Mouse (Mus musculus): Measurements from ENCODE around the gene Poc1a. TPM values are rescaled to one million over a fixed set of nuclear protein-coding genes. Genes with fewer than 3 reads are reported as not detected.

Gene Poc1a
- polyA plus RNA-seq, 1 experiment from 2014 or later, result 22.2 TPM

- Histone ChIP-seq H3K4me3 (replicated peaks; ENCODE audit: low read length) (no peak overlapping the region), H3K4me1 (ENCODE audit: control insufficient read depth, insufficient read depth, low read length) (peaks cover 19% of the 10 kb centered on the region), H3K9ac (ENCODE audit: low read length) (no peak overlapping the region), H3K27me3 (ENCODE audit: control insufficient read depth, insufficient read depth, low read length) (no peaks in the 10 kb centered on the region), H3K4me2 (ENCODE audit: low read depth, low read length) (no peak overlapping the region), H3K36me3 (ENCODE audit: control insufficient read depth, insufficient read depth, low read length) (no peaks in the 10 kb centered on the region), H3K9me3 (replicated peaks; ENCODE audit: control insufficient read depth, low read length) (no peaks in the 10 kb centered on the region), H3K27ac (ENCODE audit: low read length) (no peak overlapping the region)
- ATAC-seq (ENCODE audit: insufficient read depth, low FRiP score), result peak; percentile 62; the same call in 1 of the 2 replicates
- 13% methylated on average over 2 of the region's 2 CpGs for WGBS
Measured at GRCm38 (mm10) chr9:106269879-106270278, 11.0 kb upstream of the Poc1a start.

DNA sequence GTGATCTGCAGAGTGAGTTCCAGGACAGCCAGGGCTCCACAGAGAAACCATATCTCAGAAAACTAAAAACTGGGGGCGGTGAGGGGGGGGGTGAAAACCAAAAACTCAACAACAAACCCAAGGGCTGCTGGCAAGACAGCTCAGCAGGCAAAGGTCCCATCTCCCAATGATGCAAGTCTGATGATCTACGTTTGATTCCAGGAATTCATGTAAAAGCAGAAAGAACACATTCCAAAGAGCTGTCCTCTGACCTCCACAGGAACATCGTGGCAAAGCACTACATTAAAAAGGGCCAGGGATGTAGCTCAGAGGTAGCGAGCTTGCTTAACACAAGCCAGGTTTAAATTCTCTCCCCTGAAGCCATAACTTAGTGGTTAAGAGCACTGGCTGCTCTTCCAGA lies 10.2 kb upstream of the Poc1a start:
- Histone ChIP-seq H3K36me3 (ENCODE audit: control insufficient read depth, insufficient read depth, low read length) (no peaks in the 10 kb centered on the region), H3K4me2 (ENCODE audit: low read depth, low read length) (no peak overlapping the region), H3K4me3 (replicated peaks; ENCODE audit: low read length) (no peak overlapping the region), H3K4me1 (ENCODE audit: control insufficient read depth, insufficient read depth, low read length) (peaks cover 18% of the 10 kb centered on the region), H3K27ac (ENCODE audit: low read length) (no peak overlapping the region), H3K9ac (ENCODE audit: low read length) (no peak overlapping the region), H3K27me3 (ENCODE audit: control insufficient read depth, insufficient read depth, low read length) (no peaks in the 10 kb centered on the region), H3K9me3 (replicated peaks; ENCODE audit: control insufficient read depth, low read length) (no peaks in the 10 kb centered on the region)
- ATAC-seq (ENCODE audit: insufficient read depth, low FRiP score), result no peak
- 72% methylated on average over 4 of the region's 4 CpGs for WGBS

- Histone ChIP-seq H3K36me3 (ENCODE audit: control insufficient read depth, insufficient read depth, low read length) (no peaks in the 10 kb centered on the region), H3K9me3 (replicated peaks; ENCODE audit: control insufficient read depth, low read length) (no peaks in the 10 kb centered on the region), H3K4me3 (replicated peaks; ENCODE audit: low read length) (no peak overlapping the region), H3K9ac (ENCODE audit: low read length) (no peak overlapping the region), H3K4me2 (ENCODE audit: low read depth, low read length) (no peak overlapping the region), H3K4me1 (ENCODE audit: control insufficient read depth, insufficient read depth, low read length) (peaks cover 17% of the 10 kb centered on the region), H3K27ac (ENCODE audit: low read length) (no peak overlapping the region), H3K27me3 (ENCODE audit: control insufficient read depth, insufficient read depth, low read length) (no peaks in the 10 kb centered on the region)
- 98% methylated on average over 1 of the region's 1 CpGs for WGBS
- no peak for ATAC-seq (ENCODE audit: insufficient read depth, low FRiP score)
Measured at GRCm38 (mm10) chr9:106272288-106272687, 8.6 kb upstream of the Poc1a start.

- Histone ChIP-seq H3K27ac (ENCODE audit: low read length) (no peak overlapping the region), H3K4me2 (ENCODE audit: low read depth, low read length) (no peak overlapping the region), H3K4me3 (replicated peaks; ENCODE audit: low read length) (no peak overlapping the region), H3K36me3 (ENCODE audit: control insufficient read depth, insufficient read depth, low read length) (no peaks in the 10 kb centered on the region), H3K4me1 (ENCODE audit: control insufficient read depth, insufficient read depth, low read length) (peaks cover 17% of the 10 kb centered on the region), H3K9me3 (replicated peaks; ENCODE audit: control insufficient read depth, low read length) (no peaks in the 10 kb centered on the region), H3K27me3 (ENCODE audit: control insufficient read depth, insufficient read depth, low read length) (no peaks in the 10 kb centered on the region), H3K9ac (ENCODE audit: low read length) (no peak overlapping the region)
- WGBS, result 86% methylated on average over 12 of the region's 12 CpGs
- ATAC-seq (ENCODE audit: insufficient read depth, low FRiP score), result no peak
Measured at GRCm38 (mm10) chr9:106273276-106273675, 7.6 kb upstream of the Poc1a start.

DNA sequence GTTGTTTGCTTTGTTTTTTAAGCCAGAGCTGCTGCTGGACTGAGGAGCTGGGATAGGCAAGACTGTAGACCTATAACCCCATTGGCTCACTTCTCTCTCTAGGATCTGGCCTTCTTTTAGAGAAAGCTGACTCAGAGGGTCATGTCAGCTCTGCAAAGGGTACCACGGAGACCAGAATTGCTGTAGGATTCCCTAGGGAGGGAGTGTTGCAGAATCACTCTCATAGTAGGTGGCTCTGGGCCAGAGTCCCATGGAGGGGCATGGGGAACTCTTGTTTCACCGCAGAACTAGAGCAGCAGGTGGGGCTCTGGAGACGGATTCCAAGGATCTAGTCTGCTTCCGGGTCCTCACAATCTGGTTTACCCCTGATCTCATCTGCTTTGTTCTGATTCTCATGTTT lies 7.1 kb upstream of the Poc1a start:
- Histone ChIP-seq H3K27me3 (ENCODE audit: control insufficient read depth, insufficient read depth, low read length) (no peaks in the 10 kb centered on the region), H3K9me3 (replicated peaks; ENCODE audit: control insufficient read depth, low read length) (no peaks in the 10 kb centered on the region), H3K4me3 (replicated peaks; ENCODE audit: low read length) (no peak overlapping the region), H3K36me3 (ENCODE audit: control insufficient read depth, insufficient read depth, low read length) (no peaks in the 10 kb centered on the region), H3K4me1 (ENCODE audit: control insufficient read depth, insufficient read depth, low read length) (peaks cover 13% of the 10 kb centered on the region), H3K27ac (ENCODE audit: low read length) (no peak overlapping the region), H3K9ac (ENCODE audit: low read length) (no peak overlapping the region), H3K4me2 (ENCODE audit: low read depth, low read length) (no peak overlapping the region)
- WGBS, result 62% methylated on average over 4 of the region's 4 CpGs
- no peak for ATAC-seq (ENCODE audit: insufficient read depth, low FRiP score)

- no peak for ATAC-seq (ENCODE audit: insufficient read depth, low FRiP score)
- Histone ChIP-seq H3K4me1 (ENCODE audit: control insufficient read depth, insufficient read depth, low read length) (peaks cover 5% of the 10 kb centered on the region; the same call in 1 of the 2 replicates), H3K9ac (ENCODE audit: low read length) (no peak overlapping the region), H3K27ac (ENCODE audit: low read length) (no peak overlapping the region), H3K36me3 (ENCODE audit: control insufficient read depth, insufficient read depth, low read length) (no peaks in the 10 kb centered on the region), H3K4me2 (ENCODE audit: low read depth, low read length) (no peak overlapping the region), H3K9me3 (replicated peaks; ENCODE audit: control insufficient read depth, low read length) (no peaks in the 10 kb centered on the region), H3K4me3 (replicated peaks; ENCODE audit: low read length) (no peak overlapping the region), H3K27me3 (ENCODE audit: control insufficient read depth, insufficient read depth, low read length) (no peaks in the 10 kb centered on the region)
- WGBS, result 81% methylated on average over 8 of the region's 8 CpGs
Measured at GRCm38 (mm10) chr9:106274652-106275180, 6.1 kb upstream of the Poc1a start.

DNA sequence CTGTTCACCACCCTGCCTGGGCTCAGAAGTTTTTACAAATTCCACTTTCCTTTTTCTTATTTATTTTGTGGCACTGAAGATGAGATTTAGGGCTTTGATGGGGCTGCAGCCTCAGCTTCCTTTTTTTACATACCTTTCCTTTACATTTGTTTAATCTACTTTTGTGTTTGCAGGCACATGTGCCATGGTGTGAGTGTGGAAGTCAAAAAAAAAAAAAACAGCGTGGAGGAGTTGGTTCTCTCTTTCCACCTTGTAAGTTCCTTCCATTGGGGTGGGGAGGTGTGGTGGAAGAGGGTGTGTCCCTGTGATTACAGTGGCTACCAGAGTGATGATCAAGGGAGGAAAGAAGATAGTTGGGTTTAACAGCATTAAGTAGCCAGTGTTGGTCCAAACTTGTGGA lies 5.1 kb upstream of the Poc1a start:
- 50% methylated on average over 1 of the region's 1 CpGs for WGBS
- Histone ChIP-seq H3K27ac (ENCODE audit: low read length) (no peak overlapping the region), H3K4me2 (ENCODE audit: low read depth, low read length) (no peak overlapping the region), H3K9ac (ENCODE audit: low read length) (no peak overlapping the region), H3K4me1 (ENCODE audit: control insufficient read depth, insufficient read depth, low read length) (0 out of 2 replicates have a peak, but pooled peaks cover 3% of the 10 kb centered on the region), H3K9me3 (replicated peaks; ENCODE audit: control insufficient read depth, low read length) (no peaks in the 10 kb centered on the region), H3K36me3 (ENCODE audit: control insufficient read depth, insufficient read depth, low read length) (no peaks in the 10 kb centered on the region), H3K27me3 (ENCODE audit: control insufficient read depth, insufficient read depth, low read length) (no peaks in the 10 kb centered on the region), H3K4me3 (replicated peaks; ENCODE audit: low read length) (no peak overlapping the region)
- ATAC-seq (ENCODE audit: insufficient read depth, low FRiP score), result no peak

- WGBS, result under 1% methylated on average over 14 of the region's 14 CpGs
- H3K4me2 ChIP-seq (ENCODE audit: low read depth, low read length), result peak overlapping the region; percentile 90
- peak overlapping the region; percentile 71 for H3K4me3 ChIP-seq (replicated peaks; ENCODE audit: low read length)
- peak; percentile 41; the same call in 1 of the 2 replicates for ATAC-seq (ENCODE audit: insufficient read depth, low FRiP score)
- H3K9ac ChIP-seq (ENCODE audit: low read length), result peak overlapping the region; percentile 73
- H3K36me3 ChIP-seq (ENCODE audit: control insufficient read depth, insufficient read depth, low read length), result no peaks in the 10 kb centered on the region
- no peaks in the 10 kb centered on the region for H3K9me3 ChIP-seq (replicated peaks; ENCODE audit: control insufficient read depth, low read length)
- H3K27me3 ChIP-seq (ENCODE audit: control insufficient read depth, insufficient read depth, low read length), result no peaks in the 10 kb centered on the region
- peaks cover 13% of the 10 kb centered on the region for H3K4me1 ChIP-seq (ENCODE audit: control insufficient read depth, insufficient read depth, low read length)
- peak overlapping the region; percentile 83 for H3K27ac ChIP-seq (ENCODE audit: low read length)
Measured at GRCm38 (mm10) chr9:106280386-106280785, 475 bp upstream of the Poc1a start.

GRCm38 (mm10) chr9:106282024-106282423 lies 1.2 kb downstream of the Poc1a start:
- ATAC-seq (ENCODE audit: insufficient read depth, low FRiP score), result no peak
- peak overlapping the region; percentile 73; the same call in 1 of the 2 replicates for H3K9ac ChIP-seq (ENCODE audit: low read length)
- peak overlapping the region; percentile 71 for H3K4me3 ChIP-seq (replicated peaks; ENCODE audit: low read length)
- no peak overlapping the region for H3K27ac ChIP-seq (ENCODE audit: low read length)
- 63% methylated on average over 3 of the region's 3 CpGs for WGBS
- H3K27me3 ChIP-seq (ENCODE audit: control insufficient read depth, insufficient read depth, low read length), result no peaks in the 10 kb centered on the region
- no peaks in the 10 kb centered on the region for H3K36me3 ChIP-seq (ENCODE audit: control insufficient read depth, insufficient read depth, low read length)
- H3K9me3 ChIP-seq (replicated peaks; ENCODE audit: control insufficient read depth, low read length), result no peaks in the 10 kb centered on the region
- H3K4me2 ChIP-seq (ENCODE audit: low read depth, low read length), result peak overlapping the region; percentile 90
- H3K4me1 ChIP-seq (ENCODE audit: control insufficient read depth, insufficient read depth, low read length), result peaks cover 13% of the 10 kb centered on the region
